Mouse (Mus musculus) CH12.LX (cell line): ENCODE measurements around the gene Ddx55. TPM values are rescaled to one million over a fixed set of nuclear protein-coding genes. Genes with fewer than 3 reads are reported as not detected.

Experiments used
- DNase-seq: peaks from one replicate; pipeline ENCODE4 v3.0.0-alpha.2; 2013; ENCODE audit errors: extremely low read depth
- H3K27ac ChIP-seq: 2 replicates; pipeline ENCODE4 v1.5.1; 2012; ENCODE audit warnings: low read depth, mild to moderate bottlenecking, control low read depth, moderate library complexity; ENCODE audit not compliant: insufficient read depth
- H3K27me3 ChIP-seq: replicated peaks from 2 replicates; pipeline ENCODE3; 2012; ENCODE audit warnings: inconsistent platforms
- H3K36me3 ChIP-seq, 2 experiments: replicated peaks in 1 of 2; 2 replicates each; pipeline versions ENCODE3 to v1.6.1; 2012; ENCODE audit warnings: inconsistent platforms in 1 of 2, low read length in 1 of 2, mild to moderate bottlenecking in 1 of 2, mixed read lengths in 1 of 2, moderate library complexity in 1 of 2; ENCODE audit not compliant: control insufficient read depth in 1 of 2, insufficient read depth in 1 of 2
- H3K4me1 ChIP-seq, 2 experiments: 2 replicates each; pipeline ENCODE4 v1.6.1; 2012; ENCODE audit warnings: inconsistent platforms in 1 of 2, moderate library complexity in 1 of 2; ENCODE audit not compliant: insufficient read depth in 2 of 2, control insufficient read depth in 1 of 2
- H3K4me2 ChIP-seq: 2 replicates; pipeline ENCODE4 v1.6.1; 2012; ENCODE audit warnings: low read depth, mild to moderate bottlenecking, control low read depth; ENCODE audit not compliant: poor library complexity, insufficient read depth, severe bottlenecking
- H3K4me3 ChIP-seq, 3 experiments: fragments of 150-350 bp in 1 of 3; sonication (generic) in 1 of 3; replicated peaks in 1 of 3; 2 replicates each; pipeline versions ENCODE3 to v1.5.1; 2011 to 2012; ENCODE audit warnings: low read depth in 2 of 3, low read length in 2 of 3, mild to moderate bottlenecking in 2 of 3, moderate library complexity in 2 of 3, control low read depth in 1 of 3, improper control_type of control experiment in 1 of 3, inconsistent platforms in 1 of 3, mixed read lengths in 1 of 3; ENCODE audit not compliant: poor library complexity in 1 of 3
- H3K79me2 ChIP-seq: replicated peaks from 2 replicates; pipeline ENCODE4 v1.6.1; 2012; ENCODE audit warnings: mild to moderate bottlenecking, moderate library complexity; ENCODE audit not compliant: control insufficient read depth, poor library complexity, insufficient read depth, severe bottlenecking; ENCODE audit errors: extremely low read depth
- H3K9ac ChIP-seq: 2 replicates; pipeline ENCODE4 v1.6.1; 2012; ENCODE audit warnings: low read depth, mild to moderate bottlenecking, control low read depth, moderate library complexity; ENCODE audit not compliant: insufficient read depth
- H3K9me3 ChIP-seq: replicated peaks from 2 replicates; pipeline ENCODE3; 2012; ENCODE audit warnings: low read length, inconsistent platforms, mixed read lengths
- BHLHE40 ChIP-seq: IDR thresholded peaks from 2 replicates; pipeline ENCODE4 v1.6.1; 2011; ENCODE audit warnings: mild to moderate bottlenecking, low read depth, low read length, improper control_type of control experiment
- CTCF ChIP-seq, 2 experiments: IDR thresholded peaks in 1 of 2; conservative IDR thresholded peaks in 1 of 2; 2 replicates each; pipeline ENCODE4 v1.5.1; 2011 to 2012; ENCODE audit warnings: low read depth in 2 of 2, low read length in 2 of 2, improper control_type of control experiment in 1 of 2, inconsistent platforms in 1 of 2, mild to moderate bottlenecking in 1 of 2, moderate library complexity in 1 of 2
- E2F4 ChIP-seq: IDR thresholded peaks from 2 replicates; pipeline ENCODE4 v1.6.1; 2011; ENCODE audit warnings: low read depth, low read length, improper control_type of control experiment; ENCODE audit not compliant: insufficient replicate concordance
- ELF1 ChIP-seq: IDR thresholded peaks from 2 replicates; pipeline ENCODE4 v1.6.1; 2014; ENCODE audit warnings: low read depth, mild to moderate bottlenecking, inconsistent platforms, low read length, improper control_type of control experiment
- EP300 ChIP-seq: IDR thresholded peaks from 2 replicates; pipeline ENCODE4 v1.6.1; 2011; ENCODE audit warnings: low read length, improper control_type of control experiment
- ETS1 ChIP-seq: conservative IDR thresholded peaks from 2 replicates; pipeline ENCODE4 v1.6.1; 2012; ENCODE audit warnings: low read depth, mild to moderate bottlenecking, inconsistent platforms, low read length, improper control_type of control experiment, moderate library complexity
- HCFC1 ChIP-seq: IDR thresholded peaks from 2 replicates; pipeline ENCODE4 v1.6.1; 2012; ENCODE audit warnings: low read depth, mild to moderate bottlenecking, inconsistent platforms, low read length, improper control_type of control experiment
- JUN ChIP-seq: IDR thresholded peaks from 2 replicates; pipeline ENCODE4 v1.6.1; 2011; ENCODE audit warnings: low read depth, mild to moderate bottlenecking, low read length, improper control_type of control experiment, moderate library complexity; ENCODE audit not compliant: insufficient read depth
- KAT2A ChIP-seq: IDR thresholded peaks from 2 replicates; pipeline ENCODE4 v1.6.1; 2012; ENCODE audit warnings: low read length, improper control_type of control experiment, inconsistent platforms; ENCODE audit not compliant: insufficient replicate concordance
- MYC ChIP-seq: IDR thresholded peaks from 2 replicates; pipeline ENCODE4 v1.6.1; 2011; ENCODE audit warnings: low read depth, mild to moderate bottlenecking, improper control_type of control experiment, low read length
- POLR2A ChIP-seq: IDR thresholded peaks from 2 replicates; pipeline ENCODE4 v1.6.1; 2011; ENCODE audit warnings: low read depth, mild to moderate bottlenecking, improper control_type of control experiment, low read length
- RAD21 ChIP-seq: IDR thresholded peaks from 2 replicates; pipeline ENCODE4 v1.6.1; 2011; ENCODE audit warnings: low read depth, mild to moderate bottlenecking, low read length, improper control_type of control experiment, moderate library complexity
- SMC3 ChIP-seq: IDR thresholded peaks from 2 replicates; pipeline ENCODE4 v1.6.1; 2011; ENCODE audit warnings: low read depth, low read length, improper control_type of control experiment
- TCF12 ChIP-seq: IDR thresholded peaks from 2 replicates; pipeline ENCODE4 v1.6.1; 2014; ENCODE audit warnings: low read depth, mild to moderate bottlenecking, inconsistent platforms, low read length, improper control_type of control experiment
- UBTF ChIP-seq: IDR thresholded peaks from 2 replicates; pipeline ENCODE4 v1.6.1; 2012; ENCODE audit warnings: low read depth, mild to moderate bottlenecking, inconsistent platforms, low read length, improper control_type of control experiment, moderate library complexity
- USF1 ChIP-seq: IDR thresholded peaks from 2 replicates; pipeline ENCODE4 v1.6.1; 2014; ENCODE audit warnings: low read depth, mild to moderate bottlenecking, inconsistent platforms, low read length, improper control_type of control experiment
- ZC3H11A ChIP-seq: IDR thresholded peaks from 2 replicates; pipeline ENCODE4 v1.6.1; 2012; ENCODE audit warnings: low read depth, mild to moderate bottlenecking, inconsistent platforms, low read length, improper control_type of control experiment
- ZKSCAN1 ChIP-seq: IDR thresholded peaks from 2 replicates; pipeline ENCODE4 v1.6.1; 2012; ENCODE audit warnings: low read depth, inconsistent platforms, low read length, improper control_type of control experiment, borderline replicate concordance
- ZNF384 ChIP-seq: IDR thresholded peaks from 2 replicates; pipeline ENCODE4 v1.6.1; 2012; ENCODE audit warnings: low read depth, low read length, improper control_type of control experiment, inconsistent platforms
- dilution Hi-C: fragments of 300-500 bp; cut with MboI; formaldehyde crosslinking; loops from 2 replicates; pipeline ENCODE4 v1.14.3; 2020; ENCODE audit warnings: low sequenced_read_pairs; ENCODE audit not compliant: extremely low pct_unique_long_range_greater_than_20kb, extremely low pct_ligation_motif_present
- in situ Hi-C: fragments of 300-500 bp; cut with MboI; formaldehyde crosslinking; loops from 3 replicates; pipeline ENCODE4 v1.14.3; 2019; ENCODE audit warnings: low sequenced_read_pairs, low pct_ligation_motif_present, low pct_unique_long_range_greater_than_20kb, mixed read lengths
- polyA plus RNA-seq: library from polyadenylated mRNA; unstranded; fragments of >175 nt; gene quantifications from 2 replicates; pipeline ENCODE4 v1.2.1, GENCODE M21; 2012; ENCODE audit warnings: low read depth; ENCODE audit not compliant: insufficient read length
- total RNA-seq, 2 experiments: library from RNA; depleted of rRNA; stranded (reverse); fragments of 300-350 nt in 1 of 2; fragments of >200 nt in 1 of 2; gene quantifications; 2 replicates each; pipeline ENCODE4 v1.2.3; 2012 to 2014

Gene Ddx55
- total and polyA plus RNA-seq, 3 experiments = 15.1 to 25.9 (median 18.2) TPM

DNA sequence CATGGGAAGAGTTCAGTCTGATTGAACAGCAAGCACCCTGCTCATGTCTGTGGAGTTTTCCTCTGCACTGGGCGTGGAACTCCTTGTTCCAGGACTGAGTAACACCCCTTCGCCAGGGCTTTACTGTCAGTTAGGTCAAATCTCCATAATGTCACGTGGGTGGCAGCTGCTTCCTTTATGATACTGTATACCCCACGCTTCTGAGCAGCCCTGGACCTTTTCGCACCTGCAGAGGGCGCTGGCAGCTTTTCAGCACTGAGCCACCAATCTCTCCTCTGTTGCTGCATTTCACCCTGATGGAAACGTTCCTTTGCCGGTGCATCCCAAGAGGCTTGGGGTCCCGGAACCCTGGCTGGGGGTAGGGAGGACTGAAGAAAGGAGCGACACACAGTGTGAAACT lies 58.3 kb downstream of the Ddx55 start:
- Histone ChIP-seq H3K9me3 (peaks cover 4% of the 10 kb centered on the region), H3K4me3 (no peak overlapping the region)
- DNase-seq = no peak

GRCm38 (mm10) chr5:124614709-124615108 lies 62.0 kb downstream of the Ddx55 start:
- Histone ChIP-seq H3K36me3 (no peaks in the 10 kb centered on the region), H3K9me3 (peaks cover 4% of the 10 kb centered on the region), H3K4me3 (no peak overlapping the region), H3K4me1 (peaks cover 0 to 3% of the 10 kb centered on the region in 2 experiments; a peak in 1 of 4 replicates), H3K79me2 (no peaks in the 10 kb centered on the region), H3K27ac (no peak overlapping the region), H3K4me2 (no peak overlapping the region), H3K9ac (no peak overlapping the region), H3K27me3 (no peaks in the 10 kb centered on the region)
- no peak for DNase-seq
- TF ChIP-seq ZKSCAN1 = no peak
- no peak for TF ChIP-seq KAT2A
- TF ChIP-seq RAD21 = no peak
- TF ChIP-seq MYC = no peak
- TF ChIP-seq ZC3H11A = no peak
- TF ChIP-seq JUN = no peak
- dilution Hi-C loops = no loop called here
- in situ Hi-C loops = no loop called here

More for the DNA sequence above, 58.3 kb downstream of the Ddx55 start:
- in situ Hi-C loops = no loop called here
- Histone ChIP-seq H3K79me2 (no peaks in the 10 kb centered on the region), H3K36me3 (no peaks in the 10 kb centered on the region)
- peak; percentile 45 for TF ChIP-seq USF1
- TF ChIP-seq CTCF (conservative IDR thresholded peaks at IDR 0.05 in 1 of 2, IDR thresholded peaks at IDR 0.05 in 1 of 2; ENCODE audit: low read depth in 2 of 2, low read length in 2 of 2) = peak in 1 of 2 experiments; percentile 60; a peak in 2 of 4 replicates
- TF ChIP-seq POLR2A = no peak
- TF ChIP-seq BHLHE40 = peak; percentile 43; the same call in 1 of the 2 replicates
- TF ChIP-seq RAD21 = peak; percentile 49
- TF ChIP-seq ZC3H11A = no peak
- TF ChIP-seq SMC3 = peak; percentile 46
- no peak for TF ChIP-seq ELF1
- no peak for TF ChIP-seq E2F4
- TF ChIP-seq, all 38 proteins: peak for 5
- Histone ChIP-seq H3K27me3 (no peaks in the 10 kb centered on the region), H3K9ac (no peak overlapping the region), H3K27ac (no peak overlapping the region), H3K4me2 (no peak overlapping the region), H3K4me1 (peaks cover 0 to 3% of the 10 kb centered on the region in 2 experiments; a peak in 1 of 4 replicates)
- dilution Hi-C loops = no loop called here

- H3K36me3 ChIP-seq = no peaks in the 10 kb centered on the region
- H3K27me3 ChIP-seq = no peaks in the 10 kb centered on the region
- no peaks in the 10 kb centered on the region for H3K79me2 ChIP-seq
- no peak overlapping the region for H3K4me3 ChIP-seq
- H3K9ac ChIP-seq = no peak overlapping the region
- dilution Hi-C loops (no loop called here), in situ Hi-C loops (no loop called here)
- H3K9me3 ChIP-seq = no peaks in the 10 kb centered on the region
- H3K4me1 ChIP-seq = peaks cover 9 to 14% of the 10 kb centered on the region in 2 experiments
- no peak for DNase-seq
- no peak overlapping the region for H3K27ac ChIP-seq
- TF ChIP-seq UBTF (no peak), JUN (no peak), HCFC1 (no peak), EP300 (no peak), ZNF384 (no peak), ETS1 (no peak), SMC3 (no peak), TCF12 (no peak), BHLHE40 (no peak)
- TF ChIP-seq, all 38 proteins: peak for 0
- no peak overlapping the region for H3K4me2 ChIP-seq
These were observed 66.0 kb downstream of the Ddx55 start for GRCm38 (mm10) chr5:124618711-124619110.
